Mouse (Mus musculus) hematopoietic multipotent progenitor cell, adult 10-12 weeks (in vitro differentiated cells): Measurements from ENCODE around the gene Grpel1. TPM values are rescaled to one million over a fixed set of nuclear protein-coding genes. Genes with fewer than 3 reads are reported as not detected.

Source experiments
- polyA plus RNA-seq: library from polyadenylated mRNA; stranded (reverse); fragments of >175 nt; gene quantifications from 2 replicates; pipeline ENCODE4 v1.2.3, GENCODE M21; 2012; ENCODE audit warnings: low replicate concordance

Gene Grpel1
- 3.4 and 8.9 TPM in 2 replicates for polyA plus RNA-seq

DNA sequence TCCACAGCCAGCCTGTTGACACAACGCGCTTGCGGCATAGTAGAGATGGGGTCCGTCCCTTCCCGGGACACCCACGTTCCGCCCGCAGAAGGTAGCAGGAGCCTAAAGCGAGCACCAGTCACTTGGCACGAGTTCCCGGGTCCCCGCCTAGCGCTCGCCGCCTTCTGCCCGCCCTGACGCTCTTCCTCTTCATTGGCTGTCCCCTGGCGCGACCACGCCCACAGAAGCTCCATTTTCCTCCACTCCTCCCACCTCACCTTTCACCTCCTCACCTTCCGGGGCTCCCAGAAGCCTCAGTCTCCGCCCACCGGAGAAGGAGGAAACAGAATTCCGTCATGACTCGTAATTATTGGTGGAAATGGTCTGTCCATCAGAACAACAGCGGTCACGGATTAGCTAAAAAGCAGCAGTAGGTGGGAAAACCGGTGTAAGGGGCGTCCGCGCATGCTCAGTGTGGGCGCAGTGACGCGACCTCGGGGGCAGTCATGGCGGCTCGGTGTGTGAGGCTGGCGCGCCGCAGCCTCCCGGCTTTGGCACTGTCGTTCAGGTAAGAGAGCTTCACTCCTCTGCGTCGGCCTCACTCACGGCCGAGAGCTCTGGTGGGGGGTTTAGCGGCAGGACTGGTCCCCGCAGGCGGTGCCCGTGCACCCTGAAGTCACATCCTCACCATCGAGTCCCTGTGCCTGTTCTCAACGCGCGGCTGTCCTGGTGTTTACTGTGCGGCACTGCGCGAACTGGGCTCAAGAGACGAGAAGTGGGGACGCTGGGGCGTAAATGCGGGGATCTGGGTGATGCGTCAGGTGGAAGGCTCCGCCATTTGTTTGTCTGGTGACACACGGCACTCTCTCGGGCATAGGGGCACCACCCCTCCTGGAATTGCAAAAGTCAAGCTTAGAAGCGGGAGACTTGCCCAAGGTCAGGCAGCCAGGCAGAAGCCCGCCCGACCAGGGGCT, at the start of gene Grpel1:
Gene Grpel1 (plus strand): TSS at position 290 of the 953 bp plus-strand sequence.

DNA sequence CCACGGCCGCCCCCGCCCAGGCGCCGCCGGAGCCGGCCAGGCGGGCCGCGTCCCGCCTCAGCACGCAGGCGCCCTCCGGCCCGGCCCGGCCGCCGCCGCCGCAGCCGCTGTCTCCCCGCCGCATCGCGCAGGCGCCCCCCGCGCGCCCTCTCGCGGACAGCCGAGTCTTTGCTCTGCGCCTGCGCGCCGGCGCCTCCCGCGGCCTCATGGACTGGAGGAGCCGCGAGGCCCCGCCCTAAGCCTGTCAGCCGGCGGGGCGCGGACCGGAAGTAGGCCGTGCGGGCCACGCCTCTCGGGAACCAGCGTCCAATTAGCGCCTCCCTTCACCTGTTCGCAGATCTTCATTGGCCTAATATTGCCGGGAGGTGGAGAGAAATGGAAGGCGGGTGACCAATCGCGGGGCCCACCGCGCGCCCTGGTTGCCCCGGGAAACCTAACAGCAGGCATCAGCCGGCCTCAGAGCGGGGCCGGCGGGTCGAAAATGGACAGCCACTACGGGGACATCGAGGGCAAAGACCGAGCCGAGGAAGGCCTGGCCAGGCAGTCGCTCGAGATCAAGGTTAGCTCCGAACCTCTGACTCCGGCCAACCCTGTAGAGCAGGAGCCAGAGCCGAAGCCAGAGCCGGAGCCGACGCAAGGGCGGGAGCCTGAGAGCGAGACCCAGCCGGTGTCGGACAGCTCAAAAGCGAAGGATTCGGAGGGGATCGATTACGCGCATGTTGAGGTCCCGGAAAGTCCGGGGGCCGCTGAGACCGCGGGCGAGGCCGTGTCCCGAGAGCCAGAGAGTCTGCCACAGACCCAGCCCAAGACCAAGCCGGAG, 19.6 kb downstream of the Grpel1 start, which contains the start of the genes Tada2b and Ccdc96:
Gene Tada2b (minus strand): TSS at position 115 of the 820 bp plus-strand sequence.
Gene Ccdc96 (plus strand): TSS at position 418 of the 820 bp plus-strand sequence.

Other genes starting within 250 kb of the Grpel1 start
- 1.4 and 1.6 TPM in 2 replicates for gene Sorcs2, start 66.9 kb upstream of the Grpel1 start, polyA plus RNA-seq
- gene Tada2b, start 19.3 kb downstream of the Grpel1 start, polyA plus RNA-seq, result 21.0 and 36.6 TPM in 2 replicates
- gene Ccdc96, start 19.6 kb downstream of the Grpel1 start, polyA plus RNA-seq, result 0.04 and 0.10 TPM in 2 replicates
- gene Tbc1d14, start 128.3 kb downstream of the Grpel1 start, polyA plus RNA-seq, result 44.2 and 46.9 TPM in 2 replicates
- 4.8 and 6.3 TPM in 2 replicates for gene D5Ertd579e, start 231.0 kb downstream of the Grpel1 start, polyA plus RNA-seq